Mouse (Mus musculus): Measurements from ENCODE around the gene Hopx. TPM values are rescaled to one million over a fixed set of nuclear protein-coding genes. Genes with fewer than 3 reads are reported as not detected.
"Not testable (repeated sequence)": the region's sequence is repeated elsewhere in the genome, so short reads cannot be mapped to it uniquely, and the experiment has no call there.

The Hopx gene
- polyA plus RNA-seq, 1 experiment from 2014 or later = 12.6 TPM

DNA sequence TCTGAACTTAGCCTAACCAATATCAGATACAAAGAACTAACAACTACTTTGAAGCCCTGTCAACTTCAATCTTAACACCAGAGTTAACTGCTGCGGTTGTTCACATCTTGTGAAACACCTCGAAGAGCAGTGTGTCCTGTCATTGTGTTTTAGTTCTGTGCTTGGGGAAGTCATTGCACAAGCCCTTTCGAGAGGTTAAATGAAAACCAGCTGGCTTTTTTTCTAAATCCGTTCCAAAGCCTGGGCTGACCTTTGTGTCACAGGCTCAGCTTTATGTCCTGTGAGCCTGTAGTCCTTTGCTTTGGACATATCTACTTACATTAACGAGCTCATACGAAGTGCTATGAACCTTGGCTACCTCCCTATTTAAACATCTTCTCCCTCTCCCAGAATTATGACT is 17.2 kb downstream of the Hopx start:
- peaks cover 73% of the 10 kb centered on the region for H3K4me1 ChIP-seq
- H3K4me3 ChIP-seq = no peak overlapping the region
- H3K27ac ChIP-seq (replicated peaks) = peak overlapping the region; percentile 33
- ATAC-seq (ENCODE audit: extremely low read depth, insufficient number of reproducible peaks, low FRiP score, low TSS enrichment) = no peak
- H3K27me3 ChIP-seq (replicated peaks) = peaks cover 12% of the 10 kb centered on the region
- peaks cover 20% of the 10 kb centered on the region for H3K36me3 ChIP-seq
- H3K4me2 ChIP-seq = no peak overlapping the region
- 44% methylated on average over 6 of the region's 6 CpGs for WGBS
- peak overlapping the region; percentile 62; the same call in 1 of the 2 replicates for H3K9ac ChIP-seq
- no peaks in the 10 kb centered on the region for H3K9me3 ChIP-seq

GRCm38 (mm10) chr5:77096194-77096593 is 18.7 kb downstream of the Hopx start:
- not testable (repeated sequence) for H3K9ac ChIP-seq

DNA sequence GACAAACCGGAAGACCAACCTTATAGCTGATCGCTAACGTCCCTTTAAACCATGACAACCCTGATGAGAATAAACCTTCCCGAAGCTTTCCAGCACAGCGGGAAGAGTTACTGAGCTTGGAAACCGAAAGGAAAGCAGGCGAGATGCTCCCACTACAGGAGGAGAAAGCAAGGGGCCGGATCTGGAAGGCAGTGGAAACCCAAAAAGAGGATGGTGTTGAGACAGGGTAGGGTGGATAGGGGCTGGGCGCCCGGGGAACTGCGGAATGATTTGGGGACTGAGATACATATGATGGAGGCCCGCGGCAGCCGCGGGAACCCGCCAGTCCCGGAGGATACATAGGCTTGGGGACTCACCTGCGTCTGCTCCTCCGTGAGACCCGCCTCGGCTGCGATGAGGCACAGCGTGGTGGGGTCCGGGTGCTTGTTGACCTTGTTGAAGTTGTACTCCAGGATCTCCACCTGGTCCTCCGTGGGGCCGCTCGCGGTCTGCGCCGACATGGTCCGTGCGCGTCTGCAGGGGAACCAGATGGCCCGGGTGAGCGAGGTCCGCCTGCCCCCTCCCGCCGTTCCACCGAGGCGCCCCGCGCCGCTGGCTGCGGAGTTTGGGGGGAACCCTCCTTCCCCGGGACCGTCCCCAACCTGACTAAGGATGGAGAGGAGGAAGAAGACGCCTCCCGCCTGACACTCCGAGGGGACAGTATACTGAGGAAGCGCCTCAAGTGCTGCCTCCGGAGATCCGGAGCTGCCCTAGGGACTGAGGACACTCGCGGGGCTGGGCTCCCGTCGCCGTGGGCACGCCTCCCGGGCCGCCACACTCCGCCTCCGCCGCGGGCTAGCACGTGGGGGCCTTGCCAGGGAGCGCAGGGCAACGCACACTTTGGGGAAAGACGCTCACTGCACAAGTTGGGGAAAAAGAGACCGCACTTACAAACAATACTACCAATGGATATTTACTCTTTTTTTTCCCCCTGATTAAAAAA is 20.1 kb downstream of the Hopx start:
- Histone ChIP-seq H3K9me3 (no peaks in the 10 kb centered on the region), H3K36me3 (peaks cover 13% of the 10 kb centered on the region), H3K9ac (peak overlapping the region; percentile 87), H3K4me2 (peak overlapping the region; percentile 93), H3K27ac (replicated peaks) (peak overlapping the region; percentile 71), H3K4me3 (peak overlapping the region; percentile 76), H3K27me3 (replicated peaks) (peaks cover 11% of the 10 kb centered on the region), H3K4me1 (peaks cover 84% of the 10 kb centered on the region)
- WGBS = under 1% methylated on average over 69 of the region's 69 CpGs
- no peak for ATAC-seq (ENCODE audit: extremely low read depth, insufficient number of reproducible peaks, low FRiP score, low TSS enrichment)

More at GRCm38 (mm10) chr5:77096194-77096593, 18.7 kb downstream of the Hopx start:
- Histone ChIP-seq H3K27ac (replicated peaks) (peak overlapping the region; percentile 12; the same call in 1 of the 2 replicates), H3K27me3 (replicated peaks) (peaks cover 11% of the 10 kb centered on the region), H3K36me3 (peaks cover 23% of the 10 kb centered on the region), H3K4me1 (peaks cover 85% of the 10 kb centered on the region)
- H3K4me3 ChIP-seq; H3K9me3 ChIP-seq; H3K4me2 ChIP-seq; ATAC-seq (ENCODE audit: extremely low read depth, insufficient number of reproducible peaks, low FRiP score, low TSS enrichment): not testable (repeated sequence)
- 77% methylated on average over 3 of the region's 3 CpGs for WGBS

DNA sequence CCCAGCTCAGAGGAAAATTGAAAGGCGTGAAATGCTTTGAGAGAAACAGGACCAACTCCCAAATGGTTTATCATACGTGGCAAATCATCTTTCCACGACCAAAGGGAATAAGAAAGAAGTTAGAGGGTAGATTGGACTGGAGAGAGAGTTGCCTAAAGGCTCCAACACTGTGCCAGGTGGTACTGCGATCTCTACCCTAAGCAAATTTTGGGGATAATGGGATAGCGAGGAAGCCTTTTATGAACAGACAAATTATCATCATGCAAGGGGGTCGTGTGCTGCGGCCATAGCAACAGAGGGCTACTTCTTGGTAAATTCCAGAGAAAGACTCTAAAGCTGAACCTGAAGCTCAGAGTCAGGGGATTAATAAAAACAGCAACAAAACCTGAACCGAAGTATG is 21.0 kb downstream of the Hopx start:
- H3K27ac ChIP-seq (replicated peaks) = peak overlapping the region; percentile 71
- peaks cover 83% of the 10 kb centered on the region for H3K4me1 ChIP-seq

DNA sequence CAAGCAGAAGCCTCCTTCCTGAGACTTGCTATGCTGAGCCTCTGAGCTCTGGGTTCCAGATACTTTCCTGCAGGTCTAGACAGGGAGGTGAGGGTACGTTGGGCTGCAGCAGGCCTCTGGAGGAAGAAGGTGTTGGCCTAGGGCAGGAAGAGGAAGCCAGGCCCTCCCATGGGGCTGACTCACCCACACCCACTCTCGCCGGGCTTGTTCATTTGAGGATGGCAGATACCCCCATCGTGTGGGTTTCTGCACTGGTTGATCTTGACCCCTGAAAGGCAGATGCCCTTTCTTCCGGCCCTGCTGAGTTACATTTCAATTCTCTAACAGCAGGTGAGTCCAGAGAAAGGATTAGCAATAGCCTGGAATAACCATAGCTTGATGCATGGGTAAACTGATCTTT is 22.4 kb downstream of the Hopx start:
- H3K9ac ChIP-seq = 0 out of 2 replicates have a peak overlapping the region, but pooled peaks have one; percentile 38
- peaks cover 75% of the 10 kb centered on the region for H3K4me1 ChIP-seq
- no peak for ATAC-seq (ENCODE audit: extremely low read depth, insufficient number of reproducible peaks, low FRiP score, low TSS enrichment)
- peak overlapping the region; percentile 76; the same call in 1 of the 2 replicates for H3K4me3 ChIP-seq
- H3K9me3 ChIP-seq = no peaks in the 10 kb centered on the region
- 0 out of 2 replicates have a peak overlapping the region, but pooled peaks have one; percentile 16 for H3K27ac ChIP-seq (replicated peaks)
- H3K4me2 ChIP-seq = peak overlapping the region; percentile 93
- peaks cover 8% of the 10 kb centered on the region for H3K27me3 ChIP-seq (replicated peaks)
- 43% methylated on average over 5 of the region's 5 CpGs for WGBS
- peaks cover 32% of the 10 kb centered on the region for H3K36me3 ChIP-seq

More for the DNA sequence above, 21.0 kb downstream of the Hopx start:
- 44% methylated on average over 8 of the region's 8 CpGs for WGBS
- peak overlapping the region; percentile 93 for H3K4me2 ChIP-seq
- peak overlapping the region; percentile 87 for H3K9ac ChIP-seq
- H3K9me3 ChIP-seq = no peaks in the 10 kb centered on the region
- H3K36me3 ChIP-seq = peaks cover 18% of the 10 kb centered on the region
- peaks cover 11% of the 10 kb centered on the region for H3K27me3 ChIP-seq (replicated peaks)
- no peak for ATAC-seq (ENCODE audit: extremely low read depth, insufficient number of reproducible peaks, low FRiP score, low TSS enrichment)
- H3K4me3 ChIP-seq = peak overlapping the region; percentile 76

- H3K27ac ChIP-seq (replicated peaks) = peak overlapping the region; percentile 49
- no peak overlapping the region for H3K4me3 ChIP-seq
- no peak for ATAC-seq (ENCODE audit: extremely low read depth, insufficient number of reproducible peaks, low FRiP score, low TSS enrichment)
- H3K4me2 ChIP-seq = no peak overlapping the region
- H3K9me3 ChIP-seq = no peaks in the 10 kb centered on the region
- WGBS = 50% methylated on average over 3 of the region's 3 CpGs
- no peak overlapping the region for H3K9ac ChIP-seq
- peaks cover 8% of the 10 kb centered on the region for H3K27me3 ChIP-seq (replicated peaks)
- peaks cover 36% of the 10 kb centered on the region for H3K36me3 ChIP-seq
- H3K4me1 ChIP-seq = peaks cover 69% of the 10 kb centered on the region
Measured at GRCm38 (mm10) chr5:77091923-77092322, 23.0 kb downstream of the Hopx start.

- H3K27ac ChIP-seq (replicated peaks) = peak overlapping the region; percentile 38
- H3K36me3 ChIP-seq = peaks cover 48% of the 10 kb centered on the region
- H3K9ac ChIP-seq = no peak overlapping the region
- H3K27me3 ChIP-seq (replicated peaks) = peaks cover 1% of the 10 kb centered on the region; the same call in 1 of the 2 replicates
- no peak overlapping the region for H3K4me2 ChIP-seq
- peaks cover 58% of the 10 kb centered on the region for H3K4me1 ChIP-seq
- ATAC-seq (ENCODE audit: extremely low read depth, insufficient number of reproducible peaks, low FRiP score, low TSS enrichment) = no peak
- no peaks in the 10 kb centered on the region for H3K9me3 ChIP-seq
- no peak overlapping the region for H3K4me3 ChIP-seq
- 35% methylated on average over 5 of the region's 5 CpGs for WGBS
Measured at GRCm38 (mm10) chr5:77090521-77091096, 24.3 kb downstream of the Hopx start.

DNA sequence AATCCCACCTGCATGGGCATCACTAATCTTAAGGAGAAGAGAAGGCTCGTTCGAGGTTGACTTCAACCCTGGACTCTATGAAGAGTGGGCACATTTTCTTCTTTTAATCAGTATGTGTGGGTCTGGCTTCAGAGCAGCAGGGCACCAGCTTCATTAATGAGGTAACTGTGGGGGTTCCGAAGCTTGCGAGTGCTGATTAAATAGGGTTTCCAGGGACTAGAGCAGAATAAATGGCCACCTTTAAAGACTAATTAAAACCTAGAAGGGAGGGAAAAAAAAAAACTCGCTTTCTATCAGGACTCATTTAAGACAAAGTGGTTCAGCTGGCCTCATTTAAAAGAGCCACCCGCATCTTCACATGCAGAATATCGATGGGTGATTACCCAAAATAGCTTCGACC is 25.0 kb downstream of the Hopx start:
- Histone ChIP-seq H3K4me2 (no peak overlapping the region), H3K4me3 (no peak overlapping the region), H3K36me3 (peaks cover 52% of the 10 kb centered on the region), H3K9me3 (no peaks in the 10 kb centered on the region), H3K9ac (no peak overlapping the region), H3K4me1 (peaks cover 52% of the 10 kb centered on the region), H3K27ac (replicated peaks) (peak overlapping the region; percentile 38), H3K27me3 (replicated peaks) (no peaks in the 10 kb centered on the region; the same call in 1 of the 2 replicates)
- 76% methylated on average over 8 of the region's 8 CpGs for WGBS
- ATAC-seq (ENCODE audit: extremely low read depth, insufficient number of reproducible peaks, low FRiP score, low TSS enrichment) = no peak

DNA sequence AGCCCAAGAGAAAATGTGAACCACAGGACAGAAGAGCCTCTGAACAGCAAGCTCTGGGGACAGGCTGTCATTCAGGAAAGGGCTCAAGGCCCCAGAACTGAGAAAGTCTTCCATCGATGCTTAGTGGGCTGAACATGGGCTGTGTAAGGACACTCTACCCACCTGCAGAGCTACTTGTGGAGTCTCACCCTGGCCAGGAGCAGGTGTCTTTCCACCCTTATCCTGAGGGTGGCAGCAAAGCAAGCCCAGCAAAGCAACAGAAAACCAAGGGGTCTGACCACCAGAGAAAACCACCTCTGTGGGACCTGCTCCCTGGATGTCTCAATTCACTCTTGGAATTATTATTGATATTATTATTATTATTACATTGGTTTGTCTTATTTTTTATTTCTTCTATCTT is 25.6 kb downstream of the Hopx start:
- no peak for ATAC-seq (ENCODE audit: extremely low read depth, insufficient number of reproducible peaks, low FRiP score, low TSS enrichment)
- peaks cover 52% of the 10 kb centered on the region for H3K36me3 ChIP-seq
- no peaks in the 10 kb centered on the region for H3K9me3 ChIP-seq
- 0 out of 2 replicates have a peak overlapping the region, but pooled peaks have one; percentile 17 for H3K27ac ChIP-seq (replicated peaks)
- 55% methylated on average over 1 of the region's 1 CpGs for WGBS
- peak overlapping the region; percentile 64 for H3K9ac ChIP-seq
- H3K4me2 ChIP-seq = no peak overlapping the region
- no peak overlapping the region for H3K4me3 ChIP-seq
- peaks cover 52% of the 10 kb centered on the region for H3K4me1 ChIP-seq
- H3K27me3 ChIP-seq (replicated peaks) = no peaks in the 10 kb centered on the region; the same call in 1 of the 2 replicates

DNA sequence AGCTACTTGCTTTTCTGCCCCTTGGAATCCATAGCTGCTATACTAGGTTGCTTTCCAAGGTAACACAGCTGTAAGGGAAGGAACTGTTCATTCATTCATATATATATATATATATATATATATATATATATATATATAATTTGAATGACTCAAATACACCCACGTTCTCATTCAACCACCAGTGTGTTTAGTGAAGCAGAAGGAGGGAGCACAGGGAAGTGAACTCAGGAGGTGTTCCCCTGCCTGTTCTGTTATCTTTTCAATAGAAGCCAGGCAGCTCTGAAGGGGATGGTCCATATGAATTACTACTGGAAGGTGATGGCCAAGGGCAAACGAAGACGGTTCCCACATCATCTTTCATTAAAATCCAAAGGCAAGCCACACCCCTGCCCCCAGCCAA is 27.8 kb downstream of the Hopx start:
- Histone ChIP-seq H3K27ac (replicated peaks) (no peak overlapping the region), H3K9me3 (no peaks in the 10 kb centered on the region), H3K9ac (no peak overlapping the region), H3K27me3 (replicated peaks) (no peaks in the 10 kb centered on the region; the same call in 1 of the 2 replicates), H3K4me1 (peaks cover 33% of the 10 kb centered on the region), H3K4me2 (no peak overlapping the region), H3K4me3 (no peak overlapping the region), H3K36me3 (peaks cover 45% of the 10 kb centered on the region)
- WGBS = 69% methylated on average over 3 of the region's 3 CpGs
- ATAC-seq (ENCODE audit: extremely low read depth, insufficient number of reproducible peaks, low FRiP score, low TSS enrichment) = no peak

- peaks cover 27% of the 10 kb centered on the region for H3K4me1 ChIP-seq
- WGBS = 80% methylated on average over 7 of the region's 7 CpGs
- H3K4me3 ChIP-seq = no peak overlapping the region
- no peak overlapping the region for H3K4me2 ChIP-seq
- ATAC-seq (ENCODE audit: extremely low read depth, insufficient number of reproducible peaks, low FRiP score, low TSS enrichment) = no peak
- H3K9me3 ChIP-seq = no peaks in the 10 kb centered on the region
- H3K27me3 ChIP-seq (replicated peaks) = no peaks in the 10 kb centered on the region; the same call in 1 of the 2 replicates
- peaks cover 41% of the 10 kb centered on the region for H3K36me3 ChIP-seq
- no peak overlapping the region for H3K27ac ChIP-seq (replicated peaks)
- no peak overlapping the region for H3K9ac ChIP-seq
Measured at GRCm38 (mm10) chr5:77086541-77086940, 28.4 kb downstream of the Hopx start.

Data from heart, embryonic 13.5 days (tissue).